Mouse (Mus musculus) olfactory bulb, adult 2 months (tissue): ENCODE results near the gene Mettl23.

Experiments
- CTCF ChIP-seq: fragments of 200-500 bp; IDR thresholded peaks from 2 replicates; pipeline ENCODE4 v1.5.1; 2012; ENCODE audit warnings: low read depth, mild to moderate bottlenecking, low read length, moderate library complexity; ENCODE audit not compliant: insufficient read depth
- POLR2A ChIP-seq: fragments of 200-500 bp; IDR thresholded peaks from 2 replicates; pipeline ENCODE4 v1.6.1; 2012; ENCODE audit warnings: mild to moderate bottlenecking, low read depth, low read length, moderate library complexity; ENCODE audit not compliant: insufficient read depth

- TF ChIP-seq CTCF (no peak), POLR2A (no peak)
Observed at GRCm38 (mm10) chr11:116822626-116823025, 20.5 kb upstream of the Mettl23 start.
